Mouse (Mus musculus) C2C12 (cell line): ENCODE results near the gene Scn1b.

Source experiments
- CEBPB ChIP-seq: IDR thresholded peaks from one replicate; pipeline ENCODE4 v1.6.1; 2011; ENCODE audit warnings: low read depth, mild to moderate bottlenecking, control low read depth, moderate library complexity
- CTCF ChIP-seq: IDR thresholded peaks from one replicate; pipeline ENCODE4 v1.5.1; 2011; ENCODE audit not compliant: control insufficient read depth, insufficient read depth, insufficient read length
- FOSL1 ChIP-seq: IDR thresholded peaks from one replicate; pipeline ENCODE4 v1.8.0; 2011; ENCODE audit warnings: mild to moderate bottlenecking, low read length; ENCODE audit not compliant: poor library complexity, insufficient read depth, severe bottlenecking
- MAX ChIP-seq: IDR thresholded peaks from one replicate; pipeline ENCODE4 v1.6.1; 2011; ENCODE audit warnings: mild to moderate bottlenecking, control low read depth
- MYOD1 ChIP-seq: IDR thresholded peaks from one replicate; pipeline ENCODE4 v1.6.1; 2011; ENCODE audit warnings: low read depth; ENCODE audit not compliant: control insufficient read depth, insufficient read length
- MYOG ChIP-seq: IDR thresholded peaks from one replicate; pipeline ENCODE4 v1.6.1; 2011; ENCODE audit not compliant: control insufficient read depth, insufficient read length; ENCODE audit errors: extremely low read depth
- USF1 ChIP-seq: IDR thresholded peaks from one replicate; pipeline ENCODE4 v1.6.1; 2011; ENCODE audit warnings: low read depth, mild to moderate bottlenecking, control low read depth, moderate library complexity

DNA sequence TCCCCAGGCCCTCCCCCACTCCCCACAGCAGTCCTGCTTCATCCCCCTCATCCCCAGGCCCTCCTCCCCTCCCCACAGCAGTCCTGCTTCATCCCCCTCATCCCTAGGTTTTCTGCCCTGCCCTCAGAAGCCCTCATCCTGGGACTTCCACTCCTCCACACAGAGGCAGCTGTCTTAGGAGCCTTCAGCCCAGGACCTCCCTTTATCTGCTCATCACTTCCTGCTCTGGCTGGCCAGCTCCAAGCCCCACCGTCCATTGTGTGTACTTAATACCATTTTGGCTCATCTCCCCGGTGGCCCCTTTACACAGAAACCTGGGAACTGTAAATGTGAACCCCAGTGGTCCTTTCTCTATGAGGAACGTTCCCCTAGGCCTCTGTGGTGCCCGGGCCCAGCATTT lies 14.8 kb downstream of the Scn1b start:
- TF ChIP-seq CTCF: no peak
- no peak for TF ChIP-seq USF1
- TF ChIP-seq MAX: no peak
- TF ChIP-seq FOSL1: no peak
- no peak for TF ChIP-seq MYOD1
- TF ChIP-seq CEBPB: no peak
- no peak for TF ChIP-seq MYOG
